Mouse (Mus musculus): ENCODE data around the gene Scd2.

DNA sequence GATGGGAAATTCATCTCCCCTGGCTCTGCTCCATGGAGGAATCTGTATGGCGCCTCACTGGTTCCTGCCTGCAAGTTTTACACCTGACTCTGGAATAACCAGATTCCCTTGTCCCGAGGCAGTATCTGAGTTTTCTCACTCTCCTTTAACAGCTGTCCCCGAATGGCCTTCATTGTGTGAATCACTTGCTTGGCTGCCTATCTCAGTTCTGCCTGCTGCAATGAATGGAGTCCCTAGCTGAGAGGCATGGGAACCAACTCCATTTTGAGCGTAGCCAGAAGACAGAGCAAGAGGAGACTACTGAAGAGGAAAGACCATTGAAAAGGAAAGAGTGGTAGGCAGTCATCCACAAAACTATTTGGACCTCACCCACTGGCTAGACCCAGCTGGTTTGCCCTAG, 19.8 kb upstream of the Scd2 start:
- TF ChIP-seq CTCF (IDR thresholded peaks at IDR 0.05; ENCODE audit: extremely low read depth, insufficient read length, insufficient replicate concordance, low read depth, low read length), result no peak
- no peak for TF ChIP-seq POLR2A (IDR thresholded peaks at IDR 0.05; ENCODE audit: low read depth, low read length)

Measured in small intestine, adult 2 months (tissue).